Comparison of ENCODE assay signal across 10 mouse cellular contexts in the genomic region with DNA sequence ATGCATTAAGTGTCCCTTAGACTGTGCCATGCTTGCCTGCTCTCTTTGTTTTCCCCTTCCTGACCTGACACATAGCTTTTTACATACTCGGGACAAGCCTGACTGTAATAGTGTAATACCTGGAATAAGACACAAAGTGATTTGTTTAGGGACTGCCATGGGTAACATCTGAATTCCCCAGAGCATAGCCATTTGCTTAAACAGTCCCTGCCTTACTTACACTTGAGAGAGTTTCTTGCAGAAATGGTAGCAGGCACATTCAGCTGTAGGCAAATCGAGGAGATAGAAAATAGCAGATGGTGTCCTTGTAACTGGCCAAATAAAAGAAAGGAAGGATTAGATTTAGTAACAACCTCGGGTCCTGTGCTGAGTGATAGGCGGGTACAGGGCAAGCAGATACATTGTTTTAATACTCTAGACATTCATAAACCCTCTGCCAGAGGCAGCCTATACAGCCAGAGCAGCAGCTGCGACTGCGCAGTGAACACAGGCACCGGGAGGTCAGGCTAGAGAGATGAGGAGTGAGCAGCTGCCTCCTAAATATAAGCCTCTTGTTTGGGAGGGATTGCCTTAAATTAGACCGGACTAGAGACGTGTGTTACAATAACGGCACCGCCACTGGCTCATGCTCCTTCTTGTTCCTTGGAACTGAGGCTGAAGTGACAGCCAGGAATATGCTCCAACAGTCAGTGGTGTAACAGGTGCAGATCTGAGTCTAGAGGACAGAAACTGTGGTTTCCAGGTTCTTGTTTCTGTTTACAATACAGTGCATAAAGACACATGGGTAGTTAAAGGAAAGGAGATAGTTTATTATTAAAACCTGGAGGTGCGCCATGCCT. TPM values are rescaled to one million over a fixed set of nuclear protein-coding genes. Genes with fewer than 3 reads are reported as not detected.
DNase-seq lines count a peak whose midpoint lies in the region; ATAC-seq and TF ChIP-seq lines count a peak whose summit lies in the region.
"Had no signal": no experiment of that assay in that cellular context is flagged by ENCODE, and none has a peak within 500 bp of the region (broad histone marks: within the 10 kb centered on the region; RNA-seq: fewer than 3 reads in every experiment).

No protein-coding gene starts in this region.

- H3K4me1 ChIP-seq in forebrain, embryonic 11.5 days (replicated peaks; ENCODE audit: control insufficient read depth, insufficient read depth, low read length) = no peaks in the 10 kb centered on the region

- no peak for DNase-seq in left cerebral cortex, adult 2 months (ENCODE audit: extremely low spot score in 1 of 2, low spot score in 2 of 2)
- DNase-seq in left cerebral cortex, adult 11 months (ENCODE audit: low spot score) = no peak
- DNase-seq in forebrain, embryonic 11.5 days (ENCODE audit: low spot score) = no peak
- DNase-seq in left cerebral cortex, postnatal 4 days = peak; percentile 35
- peak; percentile 26 for DNase-seq in retina, embryonic 14.5 days (ENCODE audit: low spot score)
- DNase-seq in layer of hippocampus, postnatal 25 days (ENCODE audit: extremely low spot score in 1 of 2, low spot score in 1 of 2) = no peak
- DNase-seq: layer of hippocampus, adult 9-11 months; lung, postnatal 10 days had no signal

- H3K9ac ChIP-seq in forebrain, embryonic 11.5 days (ENCODE audit: low read length) = no peak overlapping the region

- no peak overlapping the region for H3K4me2 ChIP-seq in forebrain, embryonic 11.5 days (ENCODE audit: low read depth, low read length, severe bottlenecking)

- intact Hi-C loops in left cerebral cortex, adult 2 months (cut with DNase I) = no loop called here
- intact Hi-C loops in left cerebral cortex, postnatal 4 days (cut with DNase I) = no loop called here

- H3K27me3 ChIP-seq in forebrain, embryonic 11.5 days (ENCODE audit: control insufficient read depth, insufficient read depth, low read length) = no peaks in the 10 kb centered on the region

- H3K4me3 ChIP-seq in left cerebral cortex, adult 2 months = no peak overlapping the region
- H3K4me3 ChIP-seq in forebrain, embryonic 11.5 days (ENCODE audit: low read depth, low read length) = no peak overlapping the region

- 69% methylated on average over 12 of the region's 12 CpGs for WGBS in forebrain, embryonic 11.5 days

- H3K9me3 ChIP-seq in forebrain, embryonic 11.5 days (ENCODE audit: control insufficient read depth, low read length) = no peaks in the 10 kb centered on the region

- ATAC-seq in forebrain, embryonic 11.5 days (replicated peaks; ENCODE audit: low FRiP score) = peak; percentile 53
- ATAC-seq in erythroblast, adult 5-6 weeks (replicated peaks; ENCODE audit: low FRiP score, poor library complexity, severe bottlenecking) = no peak
- ATAC-seq in megakaryocyte, adult 5-6 weeks (ENCODE audit: poor library complexity, severe bottlenecking) = no peak

- peak overlapping the region; percentile 40; the same call in 1 of the 2 replicates for H3K27ac ChIP-seq in left cerebral cortex, adult 2 months
- H3K27ac ChIP-seq in forebrain, embryonic 11.5 days (ENCODE audit: low read depth, low read length) = no peak overlapping the region; the same call in 1 of the 2 replicates

- H3K36me3 ChIP-seq in forebrain, embryonic 11.5 days (ENCODE audit: control insufficient read depth, insufficient read depth, low read length) = no peaks in the 10 kb centered on the region

- TF ChIP-seq CTCF in left cerebral cortex, adult 2 months (IDR thresholded peaks at IDR 0.05) = no peak

RNA-seq across cellular contexts. Expression of a gene that starts 55.2 kb away (rescaled TPM):
- 1 to 10 TPM in 1 of 2 experiments, under 1 TPM in 1; 0.59 to 1.1 TPM for total RNA-seq in left cerebral cortex, adult 2 months (2021)
- 0.28 TPM in 1 of 2 replicates, not detected in the other for polyA plus RNA-seq in forebrain, embryonic 11.5 days (2014; fragmentation: Nextera tagmentation; extraction: Ambion mirVana)
- total RNA-seq in left cerebral cortex, postnatal 4 days (2021) = 1 to 10 TPM; 2.1 to 4.2 TPM
- not detected in 2 replicates for total RNA-seq in erythroblast, adult 5-6 weeks (2015; ENCODE audit: low replicate concordance)
- not detected in 2 replicates for total RNA-seq in erythroblast, adult 5-6 weeks (2017; ENCODE audit: low replicate concordance)
- 0.11 TPM in 1 of 2 replicates, not detected in the other for total RNA-seq in megakaryocyte, adult 5-6 weeks (2015)
- total RNA-seq in megakaryocyte, adult 5-6 weeks (2017) = 0.15 TPM in 1 of 2 replicates, not detected in the other
- 10 to 100 TPM; 19.6 to 21.1 TPM for total RNA-seq in layer of hippocampus, postnatal 25 days (2021)

Comparison
In these comparisons a context has a peak if more than half of its experiments do, and no peak if none do; other contexts are left out.
1. DNase-seq: peak in left cerebral cortex, postnatal 4 days (single experiment) and retina, embryonic 14.5 days (single experiment); none in left cerebral cortex, adult 2 months (0 of 2), left cerebral cortex, adult 11 months (single experiment), forebrain, embryonic 11.5 days (single experiment) and layer of hippocampus, postnatal 25 days (0 of 2).